Mouse (Mus musculus) bone marrow, adult 2 months (tissue): ENCODE measurements around the gene Gm42372. TPM values are rescaled to one million over a fixed set of nuclear protein-coding genes. Genes with fewer than 3 reads are reported as not detected.

Experiments
- H3K27ac ChIP-seq: fragments of 200-500 bp; 2 replicates; pipeline ENCODE4 v1.5.1; 2012; ENCODE audit warnings: low read depth, mild to moderate bottlenecking, control low read depth, inconsistent platforms, low read length; ENCODE audit not compliant: control insufficient read depth, poor library complexity, insufficient read depth
- H3K4me1 ChIP-seq: fragments of 200-500 bp; 2 replicates; pipeline ENCODE4 v1.6.1; 2011; ENCODE audit warnings: low read length; ENCODE audit not compliant: control insufficient read depth, insufficient read depth
- H3K4me3 ChIP-seq: fragments of 200-500 bp; replicated peaks from 2 replicates; pipeline ENCODE3; 2011; ENCODE audit warnings: mild to moderate bottlenecking, low read depth, low read length, control low read depth; ENCODE audit not compliant: control insufficient read depth
- CTCF ChIP-seq: fragments of 200-500 bp; IDR thresholded peaks from 2 replicates; pipeline ENCODE4 v1.5.1; 2011; ENCODE audit warnings: low read length, control low read depth; ENCODE audit not compliant: control insufficient read depth, insufficient read depth
- POLR2A ChIP-seq: fragments of 200-500 bp; IDR thresholded peaks from 2 replicates; pipeline ENCODE4 v1.6.1; 2011; ENCODE audit warnings: low read depth, mild to moderate bottlenecking, control low read depth, low read length, borderline replicate concordance; ENCODE audit not compliant: control insufficient read depth
- WGBS: fragments of 180-500 bp; shearing (Covaris S2); methylation state at CpG from one replicate; pipeline ENCODE4 v1.1.7; 2018; 5-methylcytosine and 5-hydroxymethylcytosine counted together
- polyA plus RNA-seq: library from polyadenylated mRNA; stranded (reverse); fragments of >200 nt; gene quantifications from 2 replicates; pipeline ENCODE4 v1.2.4, GENCODE M21; 2011; ENCODE audit warnings: low replicate concordance; ENCODE audit not compliant: missing spikeins, insufficient read depth, insufficient read length

The Gm42372 gene
- polyA plus RNA-seq, 1 experiment, result 1.9 TPM

DNA sequence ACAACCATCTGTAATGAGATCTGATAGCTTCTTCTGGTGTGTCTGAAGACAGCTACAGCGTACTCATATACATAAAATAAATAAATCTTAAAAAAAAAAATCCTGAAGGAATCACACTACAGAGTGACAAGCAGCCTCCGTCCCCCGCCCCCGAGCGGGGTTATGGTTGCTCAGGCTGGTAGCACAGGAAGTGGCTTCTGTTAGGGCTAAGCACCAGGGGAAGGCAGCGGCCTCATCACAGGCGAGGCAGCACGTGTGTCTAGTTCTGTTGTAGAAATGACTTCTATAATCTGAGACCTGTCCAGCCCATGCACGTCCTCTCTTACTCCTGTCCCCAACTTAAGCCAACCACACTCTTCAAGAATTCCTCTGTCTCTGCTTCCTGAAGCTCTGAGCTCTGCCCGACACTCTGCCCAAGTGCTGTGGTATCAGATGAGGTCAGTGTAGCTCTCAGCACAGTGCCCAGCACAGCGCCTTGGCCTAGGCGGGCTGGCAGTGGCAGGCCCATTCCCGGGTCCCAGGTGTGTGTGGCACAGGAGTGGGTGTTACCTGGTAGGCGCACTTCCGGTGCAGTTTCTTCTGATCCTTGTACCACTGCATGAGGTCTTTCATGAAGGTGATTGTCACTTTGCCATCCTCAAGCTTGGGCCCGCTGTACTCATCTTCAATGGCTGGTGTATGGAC, 26.6 kb downstream of the Gm42372 start:
- H3K4me1 ChIP-seq, result no peaks in the 10 kb centered on the region; the same call in 1 of the 2 replicates
- no peak overlapping the region for H3K4me3 ChIP-seq
- H3K27ac ChIP-seq, result no peak overlapping the region
- 46% methylated on average over 16 of the region's 16 CpGs for WGBS
- no peak for TF ChIP-seq POLR2A
- no peak for TF ChIP-seq CTCF

- no peak overlapping the region for H3K4me3 ChIP-seq
- no peak for TF ChIP-seq POLR2A
- TF ChIP-seq CTCF, result no peak
- H3K27ac ChIP-seq, result no peak overlapping the region
- 49% methylated on average over 5 of the region's 5 CpGs for WGBS
- H3K4me1 ChIP-seq, result no peaks in the 10 kb centered on the region; the same call in 1 of the 2 replicates
Measured at GRCm38 (mm10) chr7:17010010-17010347, 27.1 kb downstream of the Gm42372 start.

GRCm38 (mm10) chr7:17011909-17012590, 29.2 kb downstream of the Gm42372 start:
- no peak overlapping the region for H3K27ac ChIP-seq
- 72% methylated on average over 7 of the region's 7 CpGs for WGBS
- H3K4me1 ChIP-seq, result no peaks in the 10 kb centered on the region; the same call in 1 of the 2 replicates
- no peak for TF ChIP-seq POLR2A
- no peak for TF ChIP-seq CTCF
- no peak overlapping the region for H3K4me3 ChIP-seq

GRCm38 (mm10) chr7:17015381-17015780, 32.5 kb downstream of the Gm42372 start:
- H3K4me1 ChIP-seq, result no peaks in the 10 kb centered on the region
- H3K27ac ChIP-seq, result no peak overlapping the region
- WGBS, result 88% methylated on average over 6 of the region's 6 CpGs
- no peak overlapping the region for H3K4me3 ChIP-seq
- TF ChIP-seq POLR2A (no peak), CTCF (no peak)

GRCm38 (mm10) chr7:17017036-17017435, 34.1 kb downstream of the Gm42372 start:
- H3K4me1 ChIP-seq, result no peaks in the 10 kb centered on the region
- H3K27ac ChIP-seq, result no peak overlapping the region
- H3K4me3 ChIP-seq, result no peak overlapping the region
- TF ChIP-seq CTCF (no peak), POLR2A (no peak)
- 54% methylated on average over 1 of the region's 1 CpGs for WGBS

DNA sequence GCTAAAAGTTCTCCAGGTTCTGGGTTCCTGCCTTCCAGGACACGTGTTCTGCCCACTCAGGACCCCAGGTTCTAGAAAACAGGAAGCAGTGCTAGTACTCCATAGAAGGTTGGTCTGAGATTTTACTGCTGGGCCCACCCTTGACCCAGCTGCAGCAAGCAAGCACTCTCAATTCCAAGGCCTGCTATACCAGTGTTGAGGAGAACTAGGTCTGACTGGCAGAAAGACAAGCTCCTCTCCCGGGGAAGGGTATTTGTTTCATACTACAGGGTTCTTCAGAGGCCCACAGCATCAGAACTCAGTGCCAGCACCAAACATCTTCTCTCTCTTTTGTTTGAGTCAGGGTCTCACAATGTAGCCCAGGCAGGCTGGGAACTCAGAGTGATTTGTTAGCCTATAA, 35.0 kb downstream of the Gm42372 start:
- no peak for TF ChIP-seq CTCF
- no peak for TF ChIP-seq POLR2A
- 54% methylated on average over 2 of the region's 2 CpGs for WGBS
- no peak overlapping the region for H3K27ac ChIP-seq
- no peak overlapping the region for H3K4me3 ChIP-seq
- no peaks in the 10 kb centered on the region for H3K4me1 ChIP-seq

DNA sequence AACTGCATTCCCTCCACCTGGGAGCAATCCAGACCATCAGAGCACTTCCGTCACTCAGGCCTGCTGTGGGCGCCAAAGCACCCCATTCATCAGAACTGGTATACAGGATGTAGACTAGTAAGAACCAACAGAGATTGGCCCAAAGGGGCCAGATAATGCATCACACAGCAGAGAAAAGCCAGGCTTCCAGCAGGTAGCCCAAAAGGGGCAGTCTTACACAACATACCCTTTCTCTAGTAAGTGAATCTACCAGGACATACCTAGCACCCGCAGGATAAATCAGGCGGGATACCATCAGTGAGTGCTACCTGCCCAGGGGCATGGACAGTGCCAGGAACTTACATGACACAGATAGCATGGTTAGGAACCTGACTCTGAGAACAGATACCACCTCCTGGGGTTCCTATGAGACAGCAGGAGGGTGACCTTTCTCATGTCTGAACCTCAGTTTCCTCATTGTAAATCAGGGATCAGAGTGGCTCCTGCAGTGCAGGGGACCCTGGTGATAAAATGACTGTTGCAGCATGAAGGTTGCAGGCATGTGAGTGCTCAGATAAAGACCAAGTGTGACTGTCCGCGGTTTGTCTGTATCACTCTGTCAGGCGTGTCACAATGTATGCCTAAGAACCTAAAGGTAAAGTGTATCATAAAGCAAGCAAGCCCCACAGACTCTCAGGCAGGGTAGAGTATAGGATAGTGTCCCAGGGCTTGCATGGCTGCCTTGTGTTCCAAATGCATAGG, 36.7 kb downstream of the Gm42372 start:
- Histone ChIP-seq H3K4me1 (peaks cover 6% of the 10 kb centered on the region; the same call in 1 of the 2 replicates), H3K27ac (no peak overlapping the region), H3K4me3 (no peak overlapping the region)
- TF ChIP-seq CTCF (no peak), POLR2A (no peak)
- WGBS, result 77% methylated on average over 7 of the region's 7 CpGs

DNA sequence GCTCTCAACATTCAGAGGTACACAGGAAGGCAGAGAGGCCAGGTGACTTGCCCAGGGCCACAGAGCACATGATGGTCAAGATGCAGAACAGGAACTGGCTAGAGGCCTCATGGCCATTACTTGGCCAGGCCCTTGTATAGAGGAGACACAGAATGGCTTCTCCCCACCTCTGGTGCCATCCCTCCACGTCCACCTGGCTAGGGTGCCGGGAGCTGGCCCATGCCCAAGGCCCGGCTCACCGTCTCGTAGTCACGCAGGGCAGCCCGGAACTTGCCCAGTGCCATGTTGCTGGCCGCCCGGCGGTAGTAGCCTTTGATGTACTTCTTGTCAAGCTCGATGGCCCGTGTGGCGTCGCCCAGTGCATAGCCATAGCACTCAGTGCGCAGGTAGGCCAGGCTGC, 39.3 kb downstream of the Gm42372 start:
- no peak for TF ChIP-seq POLR2A
- no peak for TF ChIP-seq CTCF
- Histone ChIP-seq H3K4me3 (no peak overlapping the region), H3K27ac (no peak overlapping the region), H3K4me1 (peaks cover 15% of the 10 kb centered on the region)
- WGBS, result 89% methylated on average over 15 of the region's 15 CpGs
